Mouse (Mus musculus) liver, postnatal 0 days (tissue): Measurements from ENCODE around the gene Relch.

ENCODE experiments used
- CTCF ChIP-seq: sonication (generic); IDR thresholded peaks from 2 replicates; pipeline ENCODE4 v1.5.1; 2016; ENCODE audit warnings: antibody characterized with exemption, low read depth
- EP300 ChIP-seq: IDR thresholded peaks from 2 replicates; pipeline ENCODE4 v1.6.1; 2016; ENCODE audit warnings: antibody characterized with exemption, low read depth, mild to moderate bottlenecking

- TF ChIP-seq CTCF: no peak
- TF ChIP-seq EP300: no peak
Measured at GRCm38 (mm10) chr1:105752196-105752595, 88.5 kb downstream of the Relch start.
